Mouse (Mus musculus) liver, embryonic 14.5 days (tissue): ENCODE results near the gene Pnmt. TPM values are rescaled to one million over a fixed set of nuclear protein-coding genes. Genes with fewer than 3 reads are reported as not detected.
A peak's percentile ranks its signal among the peaks of the same experiment; 100 is the strongest.

ENCODE experiments used
- ATAC-seq: fragments of 200-750 bp; cut with Nextera tagmentation; 2 replicates; pipeline ENCODE4 v1.8.0; 2017; ENCODE audit warnings: moderate number of reproducible peaks, mild to moderate bottlenecking, moderate library complexity; ENCODE audit not compliant: insufficient read depth
- DNase-seq, 3 experiments: peaks; one replicate each; pipeline ENCODE4 v3.0.0-alpha.2; 2012 to 2013; ENCODE audit warnings: low read depth in 3 of 3, low spot score in 3 of 3
- H3K27ac ChIP-seq: fragments of 300-500 bp; sonication (generic); 2 replicates; pipeline ENCODE4 v1.5.1; 2014; ENCODE audit warnings: moderate library complexity, mild to moderate bottlenecking, control low read depth, inconsistent platforms
- H3K27me3 ChIP-seq: fragments of 300-500 bp; sonication (generic); 2 replicates; pipeline ENCODE4 v1.6.1; 2014; ENCODE audit warnings: mild to moderate bottlenecking, low read length, moderate library complexity; ENCODE audit not compliant: control insufficient read depth, insufficient read depth
- H3K36me3 ChIP-seq: fragments of 300-500 bp; sonication (generic); replicated peaks from 2 replicates; pipeline ENCODE4 v1.6.1; 2014; ENCODE audit warnings: low read depth; ENCODE audit not compliant: control insufficient read depth, insufficient read depth
- H3K4me1 ChIP-seq, 2 experiments: fragments of 200-500 bp in 1 of 2; fragments of 300-500 bp in 1 of 2; sonication (generic) in 1 of 2; replicated peaks; 2 replicates each; pipeline ENCODE4 v1.6.1; 2012 to 2014; ENCODE audit warnings: antibody characterized with exemption in 1 of 2, inconsistent platforms in 1 of 2, low read length in 1 of 2; ENCODE audit not compliant: control insufficient read depth in 2 of 2, insufficient read depth in 2 of 2
- H3K4me2 ChIP-seq: fragments of 300-500 bp; sonication (generic); 2 replicates; pipeline ENCODE4 v1.6.1; 2014; ENCODE audit warnings: low read depth, mild to moderate bottlenecking, control low read depth, moderate library complexity
- H3K4me3 ChIP-seq, 2 experiments: fragments of 200-500 bp in 1 of 2; fragments of 300-500 bp in 1 of 2; sonication (generic) in 1 of 2; 2 replicates each; pipeline ENCODE4 v1.5.1; 2012 to 2014; ENCODE audit warnings: low read depth in 2 of 2, low read length in 2 of 2, mild to moderate bottlenecking in 2 of 2, control low read depth in 1 of 2, inconsistent platforms in 1 of 2, moderate library complexity in 1 of 2; ENCODE audit not compliant: insufficient read depth in 1 of 2
- H3K9ac ChIP-seq: fragments of 300-500 bp; sonication (generic); replicated peaks from 2 replicates; pipeline ENCODE4 v1.6.1; 2014; ENCODE audit warnings: mild to moderate bottlenecking, control low read depth, moderate library complexity
- H3K9me3 ChIP-seq: fragments of 300-500 bp; sonication (generic); 2 replicates; pipeline ENCODE4 v1.6.1; 2016; ENCODE audit warnings: low read length, mixed read lengths; ENCODE audit not compliant: control insufficient read depth
- CTCF ChIP-seq: IDR thresholded peaks from 2 replicates; pipeline ENCODE4 v1.5.1; 2016; ENCODE audit warnings: antibody characterized with exemption, low read depth, control low read depth
- EP300 ChIP-seq: IDR thresholded peaks from 2 replicates; pipeline ENCODE4 v1.6.1; 2016; ENCODE audit warnings: antibody characterized with exemption, low read depth
- WGBS: fragments of 180-500 bp; shearing (Covaris S2); extraction: QIAGEN DNeasy Blood & Tissue Kit; methylation state at CpG from one replicate; pipeline ENCODE4 v1.1.7; 2014; ENCODE audit not compliant: insufficient replicate concordance; 5-methylcytosine and 5-hydroxymethylcytosine counted together
- polyA plus RNA-seq, 2 experiments: library from polyadenylated mRNA; depleted of rRNA in 1 of 2; stranded (reverse) in 1 of 2; unstranded in 1 of 2; fragments of >200 nt; fragmentation: Nextera tagmentation in 1 of 2; extraction: Ambion mirVana in 1 of 2; gene quantifications; 2 replicates each; pipeline versions ENCODE4 v1.2.1 to v1.2.3; 2012 to 2014

The Pnmt gene
- polyA plus RNA-seq, 2 experiments, result not detected

DNA sequence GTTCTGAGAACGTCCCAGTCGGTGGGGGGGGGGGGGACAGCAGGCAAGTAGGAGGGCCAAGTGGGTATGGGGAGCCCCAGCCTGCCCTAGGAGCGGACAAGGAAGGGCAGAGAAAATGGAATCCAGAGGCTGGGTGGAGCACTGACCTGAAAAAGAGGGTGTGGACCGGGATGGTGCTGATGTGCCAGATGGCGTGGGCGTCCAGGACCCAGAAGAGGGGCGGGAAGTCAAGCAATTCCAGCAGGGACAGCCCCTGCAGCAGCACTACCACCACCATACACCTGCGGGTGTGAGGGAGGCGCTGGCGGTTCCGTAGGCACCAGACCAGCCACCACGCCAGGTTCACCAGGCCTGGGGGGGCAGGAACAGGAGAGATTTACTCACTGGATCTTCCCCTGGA is 3.9 kb downstream of the Pnmt start:
- ATAC-seq, result no peak
- Histone ChIP-seq H3K27ac (no peak overlapping the region), H3K4me1 (peaks cover 27 to 33% of the 10 kb centered on the region in 2 experiments), H3K27me3 (peaks cover 19% of the 10 kb centered on the region), H3K9me3 (no peaks in the 10 kb centered on the region), H3K9ac (no peak overlapping the region), H3K4me3 (no peak overlapping the region), H3K4me2 (no peak overlapping the region), H3K36me3 (no peaks in the 10 kb centered on the region)
- TF ChIP-seq EP300, result no peak
- TF ChIP-seq CTCF, result no peak
- WGBS, result 65% methylated on average over 12 of the region's 12 CpGs
- no peak for DNase-seq

DNA sequence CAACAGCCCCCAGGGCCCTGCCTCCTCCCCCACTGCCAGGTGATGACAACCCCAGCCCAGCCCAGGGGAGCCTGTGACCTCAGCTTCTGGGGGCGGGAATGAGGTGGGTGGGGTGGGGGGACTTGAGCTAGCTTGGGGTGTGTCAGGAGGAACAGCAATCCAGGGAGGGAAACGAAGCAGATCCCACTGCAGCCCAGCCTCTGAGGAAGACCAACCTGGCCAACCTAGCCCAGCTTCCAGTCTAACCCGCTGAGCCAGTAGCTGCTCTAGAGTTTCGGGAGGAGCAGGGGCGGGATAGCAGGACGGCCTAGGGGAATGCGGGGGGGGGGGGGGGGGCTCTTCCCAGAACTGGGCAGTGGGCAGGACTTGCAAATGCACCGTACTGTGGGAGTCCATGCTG is 5.8 kb downstream of the Pnmt start:
- Histone ChIP-seq H3K27ac (no peak overlapping the region), H3K4me1 (peaks cover 31 to 35% of the 10 kb centered on the region in 2 experiments), H3K4me2 (no peak overlapping the region), H3K27me3 (peaks cover 4% of the 10 kb centered on the region), H3K4me3 (no peak overlapping the region), H3K9ac (no peak overlapping the region), H3K9me3 (no peaks in the 10 kb centered on the region), H3K36me3 (no peaks in the 10 kb centered on the region)
- no peak for DNase-seq
- ATAC-seq, result no peak
- TF ChIP-seq CTCF (no peak), EP300 (no peak)
- 42% methylated on average over 5 of the region's 8 CpGs for WGBS

DNA sequence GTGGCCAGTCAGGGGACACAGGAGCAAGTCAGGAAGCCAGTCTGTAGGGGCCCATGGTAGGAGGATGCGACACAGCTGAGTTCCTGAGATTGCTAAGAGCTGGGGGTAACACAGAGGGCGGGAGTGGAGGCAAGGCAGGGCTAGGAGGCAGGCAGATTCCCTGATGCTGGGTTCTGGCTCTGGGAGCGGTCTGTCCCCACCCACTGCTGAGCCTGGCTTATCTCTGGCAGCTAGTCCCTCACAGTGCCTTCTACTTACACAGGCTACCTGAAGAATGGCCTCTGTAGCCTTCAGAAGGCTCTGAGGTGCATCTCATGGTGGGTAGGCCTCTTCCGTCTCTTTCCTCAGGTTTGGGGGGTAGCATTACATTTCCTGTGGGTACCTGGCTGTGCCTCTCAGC is 6.4 kb downstream of the Pnmt start:
- peak; percentile 51 to 62 (median 52) for DNase-seq
- peak overlapping the region; percentile 70 for H3K27ac ChIP-seq

DNA sequence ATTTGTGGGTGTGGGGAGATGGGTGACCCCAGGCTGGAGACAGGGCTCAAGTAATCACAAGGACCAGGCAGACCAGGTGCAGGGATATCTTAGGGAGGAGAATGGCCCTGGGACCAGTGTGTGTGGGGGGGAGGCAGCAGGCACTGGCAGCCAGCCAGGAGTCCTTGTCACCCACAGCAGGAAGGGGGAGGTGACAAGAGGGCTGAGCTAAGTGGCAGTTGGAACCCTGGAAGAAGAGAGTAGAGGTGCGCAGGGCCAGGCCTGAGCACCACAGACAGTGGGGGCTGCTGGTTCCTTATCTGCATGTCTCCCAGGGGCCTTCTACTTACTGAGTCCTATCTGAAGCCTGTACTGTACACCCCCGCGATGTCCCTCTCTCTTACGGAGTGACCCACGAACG is 7.1 kb downstream of the Pnmt start:
- H3K9me3 ChIP-seq, result no peaks in the 10 kb centered on the region
- peaks cover 31 to 35% of the 10 kb centered on the region in 2 experiments for H3K4me1 ChIP-seq
- no peaks in the 10 kb centered on the region; the same call in 1 of the 2 replicates for H3K27me3 ChIP-seq
- DNase-seq (peak; percentile 41 to 56 (median 44)), ATAC-seq (peak; percentile 74)
- H3K27ac ChIP-seq, result peak overlapping the region; percentile 70
- peak overlapping the region; percentile 46 for H3K4me2 ChIP-seq
- TF ChIP-seq CTCF (no peak), EP300 (peak; percentile 32; the same call in 1 of the 2 replicates)
- no peak overlapping the region for H3K4me3 ChIP-seq
- H3K36me3 ChIP-seq, result no peaks in the 10 kb centered on the region
- 13% methylated on average over 6 of the region's 6 CpGs for WGBS
- peak overlapping the region; percentile 28 for H3K9ac ChIP-seq

More for the DNA sequence above, 6.4 kb downstream of the Pnmt start:
- Histone ChIP-seq H3K4me3 (no peak overlapping the region), H3K4me2 (peak overlapping the region; percentile 46), H3K9ac (peak overlapping the region; percentile 28), H3K27me3 (no peaks in the 10 kb centered on the region; the same call in 1 of the 2 replicates), H3K4me1 (peaks cover 31 to 35% of the 10 kb centered on the region in 2 experiments), H3K36me3 (no peaks in the 10 kb centered on the region), H3K9me3 (no peaks in the 10 kb centered on the region)
- TF ChIP-seq CTCF, result no peak
- TF ChIP-seq EP300, result no peak
- WGBS, result 4% methylated on average over 4 of the region's 4 CpGs
- peak; percentile 81 for ATAC-seq

DNA sequence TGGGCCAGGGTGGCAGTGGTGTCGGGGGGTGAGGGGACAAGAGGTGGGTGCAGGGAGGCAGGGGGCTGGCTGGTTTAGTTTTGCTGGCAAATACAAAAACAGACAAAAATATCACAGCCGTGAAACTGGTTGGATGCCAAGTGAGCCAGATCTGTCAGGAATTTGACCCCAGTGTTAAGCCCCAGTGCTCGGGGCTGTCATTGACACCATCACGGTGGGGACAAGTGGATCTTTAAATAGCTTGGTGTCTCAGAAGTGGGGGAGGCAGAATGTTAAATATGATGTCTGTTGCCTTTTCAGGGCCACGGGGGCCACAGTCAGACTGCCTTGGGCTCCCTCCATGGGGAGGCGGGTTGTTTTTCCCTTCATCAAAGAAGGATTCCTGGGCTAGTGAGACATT is 8.1 kb downstream of the Pnmt start:
- H3K4me3 ChIP-seq, result no peak overlapping the region
- H3K27ac ChIP-seq, result peak overlapping the region; percentile 70
- H3K27me3 ChIP-seq, result no peaks in the 10 kb centered on the region
- H3K9ac ChIP-seq, result no peak overlapping the region
- no peaks in the 10 kb centered on the region for H3K36me3 ChIP-seq
- no peaks in the 10 kb centered on the region for H3K9me3 ChIP-seq
- TF ChIP-seq CTCF, result no peak
- no peak for TF ChIP-seq EP300
- no peak for DNase-seq
- 57% methylated on average over 6 of the region's 6 CpGs for WGBS
- no peak for ATAC-seq
- peaks cover 31 to 35% of the 10 kb centered on the region in 2 experiments for H3K4me1 ChIP-seq
- no peak overlapping the region for H3K4me2 ChIP-seq
